Mouse (Mus musculus) midbrain, postnatal 0 days (tissue): ENCODE results near the gene Kif2c. TPM values are rescaled to one million over a fixed set of nuclear protein-coding genes. Genes with fewer than 3 reads are reported as not detected.

ENCODE experiments used
- ATAC-seq: fragments of 200-750 bp; cut with Nextera tagmentation; 2 replicates; pipeline ENCODE4 v1.8.0; 2017; ENCODE audit warnings: moderate number of reproducible peaks, mild to moderate bottlenecking, moderate TSS enrichment, moderate library complexity; ENCODE audit not compliant: low FRiP score
- DNase-seq: peaks from one replicate; pipeline ENCODE4 v3.0.0-alpha.2; 2015; ENCODE audit warnings: low spot score
- H3K27ac ChIP-seq: fragments of 300-500 bp; sonication (generic); 2 replicates; pipeline ENCODE4 v1.5.1; 2014; ENCODE audit warnings: low read depth, mild to moderate bottlenecking, low read length, mixed read lengths
- H3K27me3 ChIP-seq: fragments of 300-500 bp; sonication (generic); 2 replicates; pipeline ENCODE4 v1.6.1; 2014; ENCODE audit warnings: low read length, control low read depth, mixed read lengths; ENCODE audit not compliant: insufficient read depth
- H3K36me3 ChIP-seq: fragments of 300-500 bp; sonication (generic); 2 replicates; pipeline ENCODE4 v1.6.1; 2014; ENCODE audit warnings: low read length, control low read depth, mixed read lengths; ENCODE audit not compliant: insufficient read depth
- H3K4me1 ChIP-seq: fragments of 300-500 bp; sonication (generic); 2 replicates; pipeline ENCODE4 v1.6.1; 2014; ENCODE audit warnings: mild to moderate bottlenecking, control low read depth, antibody characterized with exemption, low read length, mixed read lengths; ENCODE audit not compliant: insufficient read depth
- H3K4me2 ChIP-seq: fragments of 300-500 bp; sonication (generic); 2 replicates; pipeline ENCODE4 v1.6.1; 2014; ENCODE audit warnings: low read depth, mild to moderate bottlenecking, low read length, mixed read lengths; ENCODE audit not compliant: poor library complexity, severe bottlenecking
- H3K4me3 ChIP-seq: fragments of 300-500 bp; sonication (generic); 2 replicates; pipeline ENCODE4 v1.5.1; 2014; ENCODE audit warnings: low read depth, mild to moderate bottlenecking, low read length, moderate library complexity
- H3K9ac ChIP-seq: fragments of 300-500 bp; sonication (generic); replicated peaks from 2 replicates; pipeline ENCODE4 v1.6.1; 2014; ENCODE audit warnings: mild to moderate bottlenecking, low read length, moderate library complexity, mixed read lengths; ENCODE audit not compliant: poor library complexity, severe bottlenecking
- H3K9me3 ChIP-seq: fragments of 300-500 bp; sonication (generic); 2 replicates; pipeline ENCODE4 v1.6.1; 2016; ENCODE audit warnings: low read length, control low read depth
- CTCF ChIP-seq: IDR thresholded peaks from 2 replicates; pipeline ENCODE4 v1.5.1; 2016; ENCODE audit warnings: antibody characterized with exemption, mild to moderate bottlenecking
- WGBS: fragments of 180-500 bp; shearing (Covaris S2); extraction: QIAGEN DNeasy Blood & Tissue Kit; methylation state at CpG from one replicate; pipeline ENCODE4 v1.1.7; 2014; 5-methylcytosine and 5-hydroxymethylcytosine counted together
- polyA plus RNA-seq: library from polyadenylated mRNA; unstranded; fragments of >200 nt; fragmentation: Nextera tagmentation; extraction: Ambion mirVana; gene quantifications from 2 replicates; pipeline ENCODE4 v1.2.1, GENCODE M21; 2015
- total RNA-seq: library from RNA; depleted of rRNA; stranded (reverse); fragments of >200 nt; gene quantifications from 2 replicates; pipeline ENCODE4 v1.2.3, GENCODE M21; 2014

Gene Kif2c
- total and polyA plus RNA-seq, 2 experiments from 2014 or later: 2.3 to 9.8 TPM

GRCm38 (mm10) chr4:117145248-117145647 is 37.2 kb downstream of the Kif2c start:
- Histone ChIP-seq H3K36me3 (peaks cover 5% of the 10 kb centered on the region), H3K4me3 (no peak overlapping the region), H3K4me1 (no peaks in the 10 kb centered on the region), H3K9me3 (no peaks in the 10 kb centered on the region), H3K27me3 (no peaks in the 10 kb centered on the region), H3K4me2 (no peak overlapping the region), H3K9ac (no peak overlapping the region), H3K27ac (no peak overlapping the region)
- TF ChIP-seq CTCF: no peak
- ATAC-seq (no peak), DNase-seq (no peak)
- 95% methylated on average over 13 of the region's 13 CpGs for WGBS

- Histone ChIP-seq H3K4me3 (no peak overlapping the region), H3K27me3 (no peaks in the 10 kb centered on the region), H3K9me3 (no peaks in the 10 kb centered on the region), H3K27ac (no peak overlapping the region), H3K36me3 (no peaks in the 10 kb centered on the region; the same call in 1 of the 2 replicates), H3K9ac (no peak overlapping the region), H3K4me1 (no peaks in the 10 kb centered on the region), H3K4me2 (no peak overlapping the region)
- WGBS: 66% methylated on average over 7 of the region's 7 CpGs
- no peak for ATAC-seq
- TF ChIP-seq CTCF: no peak
- no peak for DNase-seq
Measured at GRCm38 (mm10) chr4:117143023-117143422, 39.4 kb downstream of the Kif2c start.

- H3K9ac ChIP-seq: no peak overlapping the region
- TF ChIP-seq CTCF: peak; percentile 65
- ATAC-seq: no peak
- peak; percentile 40 for DNase-seq
- no peaks in the 10 kb centered on the region for H3K4me1 ChIP-seq
- H3K27ac ChIP-seq: no peak overlapping the region
- 27% methylated on average over 4 of the region's 4 CpGs for WGBS
- no peaks in the 10 kb centered on the region for H3K36me3 ChIP-seq
- no peaks in the 10 kb centered on the region for H3K9me3 ChIP-seq
- H3K27me3 ChIP-seq: no peaks in the 10 kb centered on the region
- H3K4me3 ChIP-seq: no peak overlapping the region
- no peak overlapping the region for H3K4me2 ChIP-seq
Measured at GRCm38 (mm10) chr4:117140613-117141012, 41.8 kb downstream of the Kif2c start.

- Histone ChIP-seq H3K27me3 (no peaks in the 10 kb centered on the region), H3K4me1 (no peaks in the 10 kb centered on the region), H3K9ac (no peak overlapping the region), H3K36me3 (no peaks in the 10 kb centered on the region), H3K27ac (no peak overlapping the region), H3K4me2 (no peak overlapping the region), H3K9me3 (no peaks in the 10 kb centered on the region), H3K4me3 (no peak overlapping the region)
- DNase-seq (peak; percentile 65), ATAC-seq (no peak)
- WGBS: 2% methylated on average over 2 of the region's 2 CpGs
- peak; percentile 79 for TF ChIP-seq CTCF
Measured at GRCm38 (mm10) chr4:117139217-117139612, 43.2 kb downstream of the Kif2c start.

GRCm38 (mm10) chr4:117138295-117139216 is 43.9 kb downstream of the Kif2c start:
- no peak overlapping the region for H3K4me3 ChIP-seq
- ATAC-seq: no peak
- no peak overlapping the region for H3K4me2 ChIP-seq
- H3K27ac ChIP-seq: no peak overlapping the region
- H3K36me3 ChIP-seq: no peaks in the 10 kb centered on the region
- TF ChIP-seq CTCF: no peak
- H3K9ac ChIP-seq: no peak overlapping the region
- H3K9me3 ChIP-seq: no peaks in the 10 kb centered on the region
- no peaks in the 10 kb centered on the region for H3K4me1 ChIP-seq
- no peaks in the 10 kb centered on the region for H3K27me3 ChIP-seq
- WGBS: 70% methylated on average over 16 of the region's 17 CpGs
- no peak for DNase-seq

GRCm38 (mm10) chr4:117136034-117136433 is 46.4 kb downstream of the Kif2c start:
- peaks cover 7% of the 10 kb centered on the region; the same call in 1 of the 2 replicates for H3K4me1 ChIP-seq
- H3K9ac ChIP-seq: no peak overlapping the region
- H3K36me3 ChIP-seq: 0 out of 2 replicates have a peak, but pooled peaks cover 4% of the 10 kb centered on the region
- no peak for TF ChIP-seq CTCF
- ATAC-seq (no peak), DNase-seq (no peak)
- H3K9me3 ChIP-seq: no peaks in the 10 kb centered on the region
- no peaks in the 10 kb centered on the region for H3K27me3 ChIP-seq
- 24% methylated on average over 8 of the region's 8 CpGs for WGBS
- H3K4me3 ChIP-seq: no peak overlapping the region
- no peak overlapping the region for H3K4me2 ChIP-seq
- H3K27ac ChIP-seq: no peak overlapping the region
